Comparison of ENCODE assay signal across 10 mouse cellular contexts in genomic region chrX:101256603-101257002, GRCm38 (mm10). TPM values are rescaled to one million over a fixed set of nuclear protein-coding genes. Genes with fewer than 3 reads are reported as not detected.
DNase-seq lines count a peak whose midpoint lies in the region; ATAC-seq and TF ChIP-seq lines count a peak whose summit lies in the region.
"Had no signal": no experiment of that assay in that cellular context is flagged by ENCODE, and none has a peak within 500 bp of the region (broad histone marks: within the 10 kb centered on the region; RNA-seq: fewer than 3 reads in every experiment).

No protein-coding gene starts in this region.

- peaks cover 13% of the 10 kb centered on the region; the same call in 1 of the 2 replicates for H3K27me3 ChIP-seq in liver, embryonic 12.5 days (replicated peaks)

- no peak overlapping the region for H3K4me3 ChIP-seq in gastrocnemius, adult 2 months
- H3K4me3 ChIP-seq in liver, embryonic 12.5 days = no peak overlapping the region

- 75% methylated on average over 13 of the region's 13 CpGs for WGBS in liver, embryonic 12.5 days (ENCODE audit: insufficient replicate concordance)

- peaks cover 30% of the 10 kb centered on the region for H3K4me1 ChIP-seq in liver, embryonic 12.5 days

- H3K27ac ChIP-seq in gastrocnemius, adult 2 months = no peak overlapping the region
- no peak overlapping the region for H3K27ac ChIP-seq in liver, embryonic 12.5 days

- H3K36me3 ChIP-seq in liver, embryonic 12.5 days = peaks cover 20% of the 10 kb centered on the region

- intact Hi-C loops in gastrocnemius, adult 2 months (cut with DNase I) = no loop called here

- no peaks in the 10 kb centered on the region; the same call in 1 of the 2 replicates for H3K9me3 ChIP-seq in liver, embryonic 12.5 days (replicated peaks)

- H3K4me2 ChIP-seq in liver, embryonic 12.5 days = peak overlapping the region; percentile 78; the same call in 1 of the 2 replicates

- no peak for ATAC-seq in liver, embryonic 12.5 days

- TF ChIP-seq CTCF in gastrocnemius, adult 2 months (IDR thresholded peaks at IDR 0.05) = peak; percentile 29; the same call in 1 of the 2 replicates

- no peak overlapping the region for H3K9ac ChIP-seq in liver, embryonic 12.5 days

- DNase-seq in gastrocnemius, adult 2 months = peak; percentile 24
- DNase-seq in gastrocnemius, adult 18-20 months (ENCODE audit: low spot score) = no peak
- DNase-seq in ovary, postnatal 36 days (ENCODE audit: low spot score) = peak; percentile 5
- DNase-seq in ovary, adult 18-20 months (ENCODE audit: low spot score) = no peak
- DNase-seq in thymus, postnatal 25 days = peak; percentile 70
- DNase-seq in layer of hippocampus, postnatal 36 days = no peak
- DNase-seq in gastrocnemius, postnatal 25 days = no peak

RNA-seq across cellular contexts. Expression of gene Foxo4, which starts 2.3 kb away (rescaled TPM):
- 100 to 1,000 TPM; 126 to 127 TPM for total RNA-seq in gastrocnemius, adult 2 months (2021)
- total RNA-seq in gastrocnemius, adult 18-20 months (2021) = 100 to 1,000 TPM; 124 to 135 TPM
- polyA plus RNA-seq in liver, embryonic 12.5 days (2016; fragmentation: Nextera tagmentation; extraction: Ambion mirVana) = 1.2 and 1.4 TPM in 2 replicates
- 10 to 100 TPM; 21.3 to 25.4 TPM for total RNA-seq in layer of hippocampus, postnatal 36 days (2021)
- 10 to 100 TPM; 84.7 to 93.9 TPM for total RNA-seq in gastrocnemius, postnatal 25 days (2021)

RNA-seq across cellular contexts. Expression of gene Gm614, which starts 7.2 kb away (rescaled TPM):
- not detected for total RNA-seq in gastrocnemius, adult 2 months (2021)
- not detected for total RNA-seq in gastrocnemius, adult 18-20 months (2021)
- polyA plus RNA-seq in liver, embryonic 12.5 days (2016; fragmentation: Nextera tagmentation; extraction: Ambion mirVana) = not detected in 2 replicates
- total RNA-seq in layer of hippocampus, postnatal 36 days (2021) = not detected
- total RNA-seq in gastrocnemius, postnatal 25 days (2021) = not detected
- polyA plus RNA-seq: cortical plate, adult 2 months had no signal

RNA-seq across cellular contexts. Expression of gene Il2rg, which starts 11.5 kb away (rescaled TPM):
- total RNA-seq in gastrocnemius, adult 2 months (2021) = 1 to 10 TPM; 1.2 to 2.9 TPM
- 1 to 10 TPM; 1.1 to 1.6 TPM for total RNA-seq in gastrocnemius, adult 18-20 months (2021)
- 11.9 and 12.2 TPM in 2 replicates for polyA plus RNA-seq in liver, embryonic 12.5 days (2016; fragmentation: Nextera tagmentation; extraction: Ambion mirVana)
- 1 to 10 TPM in 1 of 2 experiments, under 1 TPM in 1; 0.90 to 1.6 TPM for total RNA-seq in layer of hippocampus, postnatal 36 days (2021)
- total RNA-seq in gastrocnemius, postnatal 25 days (2021) = 1 to 10 TPM; 1.3 to 2.6 TPM

RNA-seq across cellular contexts. Expression of gene Gm20489, which starts 12.2 kb away (rescaled TPM):
- not detected for total RNA-seq in gastrocnemius, adult 2 months (2021)
- total RNA-seq in gastrocnemius, adult 18-20 months (2021) = not detected
- not detected in 2 replicates for polyA plus RNA-seq in liver, embryonic 12.5 days (2016; fragmentation: Nextera tagmentation; extraction: Ambion mirVana)
- not detected for total RNA-seq in layer of hippocampus, postnatal 36 days (2021)
- not detected for total RNA-seq in gastrocnemius, postnatal 25 days (2021)
- total RNA-seq: neutrophil, adult 5-6 weeks had no signal
- polyA plus RNA-seq: cortical plate, adult 2 months had no signal

RNA-seq across cellular contexts. Expression of gene Med12, which starts 17.2 kb away (rescaled TPM):
- total RNA-seq in gastrocnemius, adult 2 months (2021) = 10 to 100 TPM; 17.2 to 19.4 TPM
- 10 to 100 TPM; 15.8 to 16.1 TPM for total RNA-seq in gastrocnemius, adult 18-20 months (2021)
- 24.8 and 28.5 TPM in 2 replicates for polyA plus RNA-seq in liver, embryonic 12.5 days (2016; fragmentation: Nextera tagmentation; extraction: Ambion mirVana)
- total RNA-seq in layer of hippocampus, postnatal 36 days (2021) = 10 to 100 TPM; 23.1 to 26.5 TPM
- total RNA-seq in gastrocnemius, postnatal 25 days (2021) = 10 to 100 TPM; 15.4 to 15.6 TPM

Comparison
In these comparisons a context has a peak if more than half of its experiments do, and no peak if none do; other contexts are left out.
1. DNase-seq: peak in gastrocnemius, adult 2 months (single experiment), ovary, postnatal 36 days (single experiment) and thymus, postnatal 25 days (single experiment); none in gastrocnemius, adult 18-20 months (single experiment), ovary, adult 18-20 months (single experiment), layer of hippocampus, postnatal 36 days (0 of 2) and gastrocnemius, postnatal 25 days (single experiment).